12 mouse cellular contexts compared by ENCODE assay signal in genomic region chr3:60498646-60499045, GRCm38 (mm10). TPM values are rescaled to one million over a fixed set of nuclear protein-coding genes. Genes with fewer than 3 reads are reported as not detected.
DNase-seq lines count a peak whose midpoint lies in the region; ATAC-seq and TF ChIP-seq lines count a peak whose summit lies in the region.
"Had no signal": no experiment of that assay in that cellular context is flagged by ENCODE, and none has a peak within 500 bp of the region (broad histone marks: within the 10 kb centered on the region; RNA-seq: fewer than 3 reads in every experiment).

No protein-coding gene starts in this region.

- no peak for DNase-seq in heart, postnatal 10 days
- no peak for DNase-seq in spleen, adult 2 months (ENCODE audit: low read depth in 1 of 2, low spot score in 2 of 2)
- no peak for DNase-seq in spleen, postnatal 14 days (ENCODE audit: low spot score in 2 of 2)
- no peak for DNase-seq in liver, embryonic 11.5 days (ENCODE audit: low spot score)
- DNase-seq in stomach, postnatal 0 days (ENCODE audit: low spot score): no peak
- DNase-seq in left cerebral cortex, postnatal 14 days (ENCODE audit: low spot score in 2 of 2): no peak
- no peak for DNase-seq in T-cell, adult 2 months (ENCODE audit: low spot score)
- DNase-seq: cerebellum, postnatal 10 days; forebrain, postnatal 0 days; kidney, postnatal 4 days had no signal

- peak overlapping the region; percentile 60 for H3K27ac ChIP-seq in heart, embryonic 16.5 days (ENCODE audit: low read length)
- peak overlapping the region; percentile 47; the same call in 1 of the 2 replicates for H3K27ac ChIP-seq in spleen, adult 2 months (ENCODE audit: insufficient read depth, low read length)
- peak overlapping the region; percentile 99 for H3K27ac ChIP-seq in liver, embryonic 11.5 days (ENCODE audit: low read depth, low read length)
- peak overlapping the region; percentile 100 for H3K27ac ChIP-seq in stomach, postnatal 0 days (replicated peaks)
- H3K27ac ChIP-seq: embryonic facial prominence, embryonic 13.5 days had no signal

- H3K27me3 ChIP-seq in heart, embryonic 16.5 days (ENCODE audit: control insufficient read depth, insufficient read depth, low read length): no peaks in the 10 kb centered on the region
- no peaks in the 10 kb centered on the region for H3K27me3 ChIP-seq in spleen, adult 2 months (ENCODE audit: control insufficient read depth, insufficient read depth, low read length)
- H3K27me3 ChIP-seq in liver, embryonic 11.5 days (replicated peaks; ENCODE audit: control insufficient read depth, insufficient read depth, low read length): no peaks in the 10 kb centered on the region
- no peaks in the 10 kb centered on the region for H3K27me3 ChIP-seq in stomach, postnatal 0 days (ENCODE audit: control insufficient read depth, insufficient read depth, low read length)
- H3K27me3 ChIP-seq: embryonic facial prominence, embryonic 13.5 days had no signal

- no peak for TF ChIP-seq EP300 in stomach, postnatal 0 days (optimal IDR thresholded peaks at IDR 0.05)

- peak overlapping the region; percentile 74; the same call in 1 of the 2 replicates for H3K4me2 ChIP-seq in heart, embryonic 16.5 days (ENCODE audit: low read depth, low read length)
- H3K4me2 ChIP-seq in liver, embryonic 11.5 days: peak overlapping the region; percentile 82
- H3K4me2 ChIP-seq in stomach, postnatal 0 days (replicated peaks; ENCODE audit: low read depth): peak overlapping the region; percentile 18; the same call in 1 of the 2 replicates
- H3K4me2 ChIP-seq: embryonic facial prominence, embryonic 13.5 days had no signal

- no peak for TF ChIP-seq POLR2A in spleen, adult 2 months (IDR thresholded peaks at IDR 0.05; ENCODE audit: low read depth, low read length)

- WGBS in heart, embryonic 16.5 days: 76% methylated on average over 3 of the region's 3 CpGs
- 11% methylated on average over 3 of the region's 3 CpGs for WGBS in spleen, adult 2 months
- 62% methylated on average over 3 of the region's 3 CpGs for WGBS in liver, embryonic 11.5 days
- 60% methylated on average over 3 of the region's 3 CpGs for WGBS in stomach, postnatal 0 days

- intact Hi-C loops in heart, postnatal 10 days (cut with DNase I): no loop called here
- intact Hi-C loops in left cerebral cortex, postnatal 14 days (cut with DNase I): no loop called here

- no peaks in the 10 kb centered on the region for H3K36me3 ChIP-seq in heart, embryonic 16.5 days (ENCODE audit: control insufficient read depth, insufficient read depth)
- H3K36me3 ChIP-seq in spleen, adult 2 months (ENCODE audit: control insufficient read depth, insufficient read depth, low read length): no peaks in the 10 kb centered on the region
- H3K36me3 ChIP-seq in liver, embryonic 11.5 days (ENCODE audit: control insufficient read depth, insufficient read depth, low read length): no peaks in the 10 kb centered on the region
- no peaks in the 10 kb centered on the region for H3K36me3 ChIP-seq in stomach, postnatal 0 days (ENCODE audit: control insufficient read depth, insufficient read depth, low read length)
- H3K36me3 ChIP-seq: embryonic facial prominence, embryonic 13.5 days had no signal

- H3K9me3 ChIP-seq in heart, embryonic 16.5 days (replicated peaks; ENCODE audit: control insufficient read depth, low read length): no peaks in the 10 kb centered on the region
- H3K9me3 ChIP-seq in liver, embryonic 11.5 days (ENCODE audit: control insufficient read depth, low read length): no peaks in the 10 kb centered on the region
- H3K9me3 ChIP-seq in stomach, postnatal 0 days (ENCODE audit: control insufficient read depth, low read length): no peaks in the 10 kb centered on the region
- H3K9me3 ChIP-seq: embryonic facial prominence, embryonic 13.5 days had no signal

- no peak overlapping the region for H3K9ac ChIP-seq in heart, embryonic 16.5 days (ENCODE audit: low read length)
- peak overlapping the region; percentile 99; the same call in 1 of the 2 replicates for H3K9ac ChIP-seq in liver, embryonic 11.5 days (ENCODE audit: low read depth, low read length)
- no peak overlapping the region for H3K9ac ChIP-seq in stomach, postnatal 0 days (ENCODE audit: low read length)
- H3K9ac ChIP-seq: embryonic facial prominence, embryonic 13.5 days; forebrain, postnatal 0 days had no signal

- ATAC-seq in heart, embryonic 16.5 days (replicated peaks; ENCODE audit: extremely low read depth, insufficient read depth, low FRiP score): no peak
- no peak for ATAC-seq in liver, embryonic 11.5 days (replicated peaks; ENCODE audit: low FRiP score)
- ATAC-seq in stomach, postnatal 0 days (ENCODE audit: low FRiP score, low TSS enrichment): no peak
- ATAC-seq: forebrain, postnatal 0 days had no signal

- TF ChIP-seq CTCF in spleen, adult 2 months (IDR thresholded peaks at IDR 0.05; ENCODE audit: extremely low read depth, insufficient read depth, insufficient read length, insufficient replicate concordance): no peak
- TF ChIP-seq CTCF in stomach, postnatal 0 days (IDR thresholded peaks at IDR 0.05; ENCODE audit: low read depth): no peak

- H3K4me3 ChIP-seq in heart, embryonic 16.5 days (ENCODE audit: low read length): no peak overlapping the region
- H3K4me3 ChIP-seq in spleen, adult 2 months (ENCODE audit: extremely low read depth, insufficient read depth, insufficient read length): no peak overlapping the region
- H3K4me3 ChIP-seq in liver, embryonic 11.5 days (ENCODE audit: low read depth, low read length): peak overlapping the region; percentile 97; the same call in 1 of the 2 replicates
- no peak overlapping the region for H3K4me3 ChIP-seq in stomach, postnatal 0 days (ENCODE audit: low read depth, low read length)
- H3K4me3 ChIP-seq: embryonic facial prominence, embryonic 13.5 days had no signal

- peaks cover 29% of the 10 kb centered on the region for H3K4me1 ChIP-seq in heart, embryonic 16.5 days (ENCODE audit: control insufficient read depth, insufficient read depth, low read length)
- H3K4me1 ChIP-seq in spleen, adult 2 months (ENCODE audit: control insufficient read depth, insufficient read depth, insufficient read length): peaks cover 24% of the 10 kb centered on the region
- H3K4me1 ChIP-seq in liver, embryonic 11.5 days (replicated peaks; ENCODE audit: control insufficient read depth, insufficient read depth, low read length): peaks cover 18% of the 10 kb centered on the region
- no peaks in the 10 kb centered on the region for H3K4me1 ChIP-seq in stomach, postnatal 0 days (replicated peaks; ENCODE audit: control insufficient read depth, insufficient read depth)

RNA-seq across cellular contexts. Expression of gene Mbnl1, which starts 26.0 kb away (rescaled TPM):
- polyA plus RNA-seq in heart, embryonic 16.5 days (2015; fragmentation: Nextera tagmentation; extraction: Ambion mirVana): 86.0 and 92.8 TPM in 2 replicates
- 100 to 1,000 TPM; 185 to 187 TPM for total RNA-seq in heart, postnatal 10 days (2021)
- 159 and 196 TPM in 2 replicates for polyA plus RNA-seq in spleen, adult 2 months (2012; rRNA removed)
- 242 and 268 TPM in 2 replicates for polyA plus RNA-seq in liver, embryonic 11.5 days (2014; fragmentation: Nextera tagmentation; extraction: Ambion mirVana)
- 56.0 and 59.7 TPM in 2 replicates for polyA plus RNA-seq in stomach, postnatal 0 days (2015; fragmentation: Nextera tagmentation; extraction: Ambion mirVana)
- 100 to 1,000 TPM; 110 to 116 TPM for total RNA-seq in left cerebral cortex, postnatal 14 days (2021)

Comparison
In these comparisons a context has a peak if more than half of its experiments do, and no peak if none do; other contexts are left out.
1. H3K27ac ChIP-seq: peak in every context shown above with its lines; median percentile 100 in stomach, postnatal 0 days; 99 in liver, embryonic 11.5 days; 60 in heart, embryonic 16.5 days; 47 in spleen, adult 2 months.
2. H3K4me2 ChIP-seq: peak in every context shown above with its lines; median percentile 82 in liver, embryonic 11.5 days; 74 in heart, embryonic 16.5 days; 18 in stomach, postnatal 0 days.